Mouse (Mus musculus): ENCODE data around the gene Gm20854. TPM values are rescaled to one million over a fixed set of nuclear protein-coding genes. Genes with fewer than 3 reads are reported as not detected.
"Not testable (repeated sequence)": the region's sequence is repeated elsewhere in the genome, so short reads cannot be mapped to it uniquely, and the experiment has no call there.

The Gm20854 gene
- total RNA-seq (2021) (not detected), polyA plus RNA-seq (2012; rRNA removed) (not detected in 2 replicates)
- long read RNA-seq, result 0 reads

- DNase-seq, result not testable (repeated sequence)
Measured at GRCm38 (mm10) chrY:85530808-85531207, at the start of gene Gm20854. Gene Gm20854 (minus strand): TSS chrY:85530908.

Data from adrenal gland, adult 2 months (tissue).